Mouse (Mus musculus): ENCODE measurements at regions not wholly inside any gene's neighbourhood (a gene's known extent, or its start where the extent isn't known, plus 50 kb on each side); places are given as distances from the start of the nearest gene placed in this dataset.

DNA sequence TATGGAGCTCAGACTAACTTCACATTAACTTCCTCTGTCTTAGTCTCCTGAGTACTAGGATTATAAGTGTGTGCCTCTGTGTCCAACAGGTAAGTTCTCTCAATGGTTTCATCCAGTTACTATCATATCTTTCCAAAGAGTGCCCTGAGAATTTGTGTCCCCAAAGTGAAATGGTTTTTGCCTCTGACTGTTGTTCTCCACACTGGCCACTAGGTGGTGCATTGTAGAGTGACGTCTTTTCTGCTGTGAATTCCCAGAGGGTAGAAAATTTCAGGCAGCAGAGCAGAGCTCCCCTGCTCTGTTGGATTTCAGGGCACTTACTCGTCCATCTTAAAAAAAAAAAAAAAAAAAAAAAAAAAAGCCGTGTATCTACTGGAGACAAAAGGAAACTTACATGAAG is 138.4 kb upstream of the Satb1 start:
- TF ChIP-seq GATA1 (IDR thresholded peaks at IDR 0.05; ENCODE audit: borderline replicate concordance, low read length) (no peak), FLI1 (IDR thresholded peaks at IDR 0.05; ENCODE audit: low read length) (no peak)
- no peaks in the 10 kb centered on the region for H3K4me1 ChIP-seq
- H3K9me3 ChIP-seq, result peaks cover 31% of the 10 kb centered on the region
- H3K27me3 ChIP-seq (replicated peaks), result no peaks in the 10 kb centered on the region
- no peaks in the 10 kb centered on the region for H3K36me3 ChIP-seq (replicated peaks; ENCODE audit: low read length)
- H3K4me3 ChIP-seq (replicated peaks), result no peak overlapping the region

DNA sequence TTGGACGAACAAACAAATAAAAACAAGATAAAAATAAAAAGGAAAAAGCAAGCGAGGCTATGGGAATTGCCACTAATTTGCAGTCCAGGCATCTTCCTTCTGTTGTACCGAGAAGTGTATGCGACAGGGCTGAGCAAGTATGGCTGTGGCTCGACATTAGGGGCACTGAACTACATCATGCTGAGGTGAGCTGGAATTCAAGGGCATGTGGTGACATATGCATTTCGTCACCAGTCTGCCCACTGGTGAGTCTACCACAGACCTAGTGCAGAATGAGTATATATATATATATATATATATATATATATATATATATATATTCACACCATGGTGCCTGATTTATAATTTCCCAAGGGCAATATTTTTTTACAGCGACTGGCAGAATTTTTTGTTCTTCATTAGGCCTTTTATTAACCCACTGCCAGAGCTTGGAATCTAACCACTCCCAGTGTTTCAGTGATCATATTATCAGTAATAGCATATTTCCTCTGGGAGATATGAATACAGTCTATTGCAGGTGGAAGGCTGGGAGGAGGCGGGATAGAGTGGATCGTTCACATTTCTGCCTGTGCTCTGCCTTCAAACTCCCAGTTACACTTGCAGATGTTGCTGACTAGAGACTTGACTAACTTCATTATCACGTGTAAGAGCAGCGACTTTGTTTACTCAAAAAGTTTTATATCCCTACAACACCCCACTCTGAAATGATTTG is 133.6 kb upstream of the Satb1 start:
- Histone ChIP-seq H3K4me3 (replicated peaks) (no peak overlapping the region), H3K27me3 (replicated peaks) (no peaks in the 10 kb centered on the region), H3K9me3 (peaks cover 34% of the 10 kb centered on the region), H3K36me3 (replicated peaks; ENCODE audit: low read length) (no peaks in the 10 kb centered on the region), H3K4me1 (peaks cover 3% of the 10 kb centered on the region; the same call in 1 of the 2 replicates)
- TF ChIP-seq FLI1 (IDR thresholded peaks at IDR 0.05; ENCODE audit: low read length) (no peak), GATA1 (IDR thresholded peaks at IDR 0.05; ENCODE audit: borderline replicate concordance, low read length) (no peak)

DNA sequence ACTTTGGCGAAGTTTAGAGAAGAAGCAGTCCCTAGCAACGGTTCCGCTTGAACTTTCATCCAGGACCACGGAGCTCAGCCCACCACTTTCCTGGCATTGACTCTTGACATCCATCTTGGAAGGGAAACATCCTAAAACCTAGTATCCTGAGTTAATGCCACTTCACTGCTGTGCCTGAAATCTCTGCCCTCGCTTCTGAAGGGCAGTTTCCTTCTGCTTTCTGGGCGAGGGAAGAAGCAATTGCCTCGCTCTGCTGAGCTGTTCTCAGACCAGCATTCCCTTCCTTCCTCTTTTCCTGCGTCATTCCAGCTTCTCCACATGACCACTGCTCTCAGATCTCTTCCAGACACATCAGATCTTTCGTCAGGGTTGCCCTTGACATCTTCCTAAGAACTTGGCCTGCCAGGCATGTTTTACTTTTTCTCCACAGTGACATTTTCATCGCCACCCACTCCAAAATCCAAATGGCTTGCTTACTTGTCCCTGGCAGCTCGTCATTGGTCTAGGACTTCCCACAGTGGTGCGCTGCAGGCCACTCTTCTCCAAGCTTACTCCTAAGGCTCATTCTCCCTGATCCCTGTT is 129.5 kb upstream of the Satb1 start:
- TF ChIP-seq GATA1 (IDR thresholded peaks at IDR 0.05; ENCODE audit: borderline replicate concordance, low read length) (no peak), FLI1 (IDR thresholded peaks at IDR 0.05; ENCODE audit: low read length) (no peak)
- H3K9me3 ChIP-seq, result peaks cover 19% of the 10 kb centered on the region
- H3K27me3 ChIP-seq (replicated peaks), result no peaks in the 10 kb centered on the region
- no peak overlapping the region for H3K4me3 ChIP-seq (replicated peaks)
- peaks cover 3% of the 10 kb centered on the region; the same call in 1 of the 2 replicates for H3K4me1 ChIP-seq
- H3K36me3 ChIP-seq (replicated peaks; ENCODE audit: low read length), result no peaks in the 10 kb centered on the region

DNA sequence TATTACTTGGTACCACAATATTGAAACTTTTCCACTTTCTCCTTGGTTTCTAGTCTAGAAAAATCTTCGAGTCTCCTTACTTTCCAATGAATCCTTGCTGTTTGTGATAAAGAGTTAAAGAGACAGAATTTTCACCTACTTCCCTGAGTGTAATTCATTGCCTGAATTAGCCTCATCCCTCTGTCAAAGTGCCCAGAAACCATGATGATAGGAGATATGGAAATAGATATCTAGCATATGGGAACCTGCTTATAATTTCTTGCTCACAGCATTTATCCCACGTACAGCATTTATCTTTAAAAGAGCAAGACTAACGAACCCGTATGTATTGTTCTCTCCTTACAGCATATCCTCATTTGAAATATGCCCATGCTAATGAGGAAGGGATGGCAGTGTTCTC is 128.2 kb upstream of the Satb1 start:
- Histone ChIP-seq H3K4me3 (replicated peaks) (no peak overlapping the region), H3K9me3 (peaks cover 16% of the 10 kb centered on the region), H3K36me3 (replicated peaks; ENCODE audit: low read length) (no peaks in the 10 kb centered on the region), H3K4me1 (peaks cover 3% of the 10 kb centered on the region; the same call in 1 of the 2 replicates), H3K27me3 (replicated peaks) (no peaks in the 10 kb centered on the region)
- TF ChIP-seq GATA1 (IDR thresholded peaks at IDR 0.05; ENCODE audit: borderline replicate concordance, low read length), result no peak
- TF ChIP-seq FLI1 (IDR thresholded peaks at IDR 0.05; ENCODE audit: low read length), result no peak

DNA sequence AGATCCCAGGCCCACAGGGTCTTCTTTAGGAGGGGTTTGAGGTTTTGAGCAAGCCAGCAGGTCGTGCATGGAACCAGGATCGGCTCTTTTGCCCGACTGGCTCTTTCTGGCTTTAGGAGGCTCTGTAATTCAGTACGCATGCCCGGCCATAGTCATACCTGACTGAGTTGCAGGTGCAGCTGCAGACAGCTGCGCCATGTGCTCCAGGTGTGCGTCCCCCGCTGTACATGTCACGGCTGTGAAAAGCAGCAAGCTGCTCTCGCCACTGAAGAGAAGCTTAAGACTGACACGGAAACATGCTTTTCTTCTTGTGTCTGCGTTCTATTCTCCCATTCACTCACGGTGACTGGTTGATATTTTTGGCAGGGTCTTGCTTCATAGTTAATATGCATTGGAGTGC is 123.2 kb upstream of the Satb1 start:
- no peaks in the 10 kb centered on the region for H3K27me3 ChIP-seq (replicated peaks)
- H3K36me3 ChIP-seq (replicated peaks; ENCODE audit: low read length), result no peaks in the 10 kb centered on the region
- peaks cover 8% of the 10 kb centered on the region for H3K9me3 ChIP-seq
- H3K4me1 ChIP-seq, result no peaks in the 10 kb centered on the region
- H3K4me3 ChIP-seq (replicated peaks), result no peak overlapping the region
- TF ChIP-seq FLI1 (IDR thresholded peaks at IDR 0.05; ENCODE audit: low read length) (no peak), GATA1 (IDR thresholded peaks at IDR 0.05; ENCODE audit: borderline replicate concordance, low read length) (no peak)

DNA sequence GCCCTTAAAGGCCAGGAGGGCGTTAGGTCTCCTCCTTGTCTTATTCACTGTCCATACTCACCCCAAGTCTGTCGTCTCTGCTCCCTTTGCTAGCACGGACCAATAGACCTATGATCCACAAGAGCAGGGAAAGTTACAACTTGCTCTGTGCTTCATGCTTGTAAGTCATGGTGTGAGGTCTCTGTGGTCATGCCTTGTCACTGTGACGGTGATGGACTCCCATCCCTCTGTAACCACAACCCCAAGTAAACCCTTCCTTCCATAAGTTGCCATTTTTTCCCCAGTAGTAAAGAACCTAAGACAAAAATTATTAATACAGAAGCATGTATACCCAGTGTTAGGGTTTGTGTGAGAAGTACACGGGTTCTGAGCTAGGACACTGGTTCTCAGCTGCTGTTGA is 104.6 kb upstream of the Satb1 start:
- Histone ChIP-seq H3K4me3 (replicated peaks) (peak overlapping the region; percentile 38), H3K36me3 (replicated peaks; ENCODE audit: low read length) (no peaks in the 10 kb centered on the region), H3K9me3 (peaks cover 13% of the 10 kb centered on the region), H3K4me1 (peaks cover 9% of the 10 kb centered on the region; the same call in 1 of the 2 replicates), H3K27me3 (replicated peaks) (no peaks in the 10 kb centered on the region)
- TF ChIP-seq GATA1 (IDR thresholded peaks at IDR 0.05; ENCODE audit: borderline replicate concordance, low read length) (no peak), FLI1 (IDR thresholded peaks at IDR 0.05; ENCODE audit: low read length) (no peak)

DNA sequence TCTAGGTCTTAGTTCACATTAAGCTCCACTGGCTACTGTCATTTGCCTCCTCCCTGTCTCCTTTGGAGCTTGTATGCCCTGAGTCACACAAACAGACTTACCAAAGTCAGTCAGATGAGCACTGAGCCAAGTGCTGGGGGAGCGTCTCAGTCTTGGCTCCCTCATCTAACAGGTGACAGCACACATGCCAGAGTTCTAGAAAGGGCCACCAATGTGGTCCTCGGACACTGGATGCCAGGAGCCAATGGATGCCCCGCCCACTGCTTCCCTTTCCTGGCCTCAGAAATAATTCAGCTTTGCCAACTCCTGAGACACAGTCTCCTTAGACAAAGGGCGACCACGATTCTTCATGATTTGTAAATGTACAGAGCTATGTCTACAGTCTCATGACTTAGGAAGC is 103.0 kb upstream of the Satb1 start:
- Histone ChIP-seq H3K4me3 (replicated peaks) (no peak overlapping the region), H3K27me3 (replicated peaks) (no peaks in the 10 kb centered on the region), H3K9me3 (peaks cover 13% of the 10 kb centered on the region), H3K4me1 (peaks cover 9% of the 10 kb centered on the region; the same call in 1 of the 2 replicates), H3K36me3 (replicated peaks; ENCODE audit: low read length) (no peaks in the 10 kb centered on the region)
- TF ChIP-seq FLI1 (IDR thresholded peaks at IDR 0.05; ENCODE audit: low read length), result no peak
- TF ChIP-seq GATA1 (IDR thresholded peaks at IDR 0.05; ENCODE audit: borderline replicate concordance, low read length), result no peak

DNA sequence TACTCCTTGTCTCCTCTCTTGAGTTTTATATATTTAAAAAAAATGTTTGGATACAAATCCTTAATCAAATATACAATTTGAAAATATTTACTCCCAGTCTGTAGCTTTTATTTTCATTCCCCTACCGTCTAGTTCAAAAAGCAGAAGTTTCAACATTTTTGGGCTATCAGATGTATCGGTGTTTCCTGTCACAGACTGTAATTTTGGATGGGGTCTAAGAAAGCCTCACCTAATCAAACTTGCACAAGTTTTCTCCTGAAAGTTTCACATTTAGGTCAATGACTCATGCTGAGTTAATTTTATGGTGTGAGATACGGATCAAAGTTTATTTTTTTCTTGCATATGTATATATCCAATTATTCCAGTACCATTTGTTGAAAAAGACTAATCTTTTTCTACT is 93.3 kb upstream of the Satb1 start:
- TF ChIP-seq GATA1 (IDR thresholded peaks at IDR 0.05; ENCODE audit: borderline replicate concordance, low read length), result no peak
- no peak for TF ChIP-seq FLI1 (IDR thresholded peaks at IDR 0.05; ENCODE audit: low read length)
- Histone ChIP-seq H3K9me3 (no peaks in the 10 kb centered on the region), H3K4me1 (no peaks in the 10 kb centered on the region), H3K36me3 (replicated peaks; ENCODE audit: low read length) (no peaks in the 10 kb centered on the region), H3K27me3 (replicated peaks) (no peaks in the 10 kb centered on the region), H3K4me3 (replicated peaks) (no peak overlapping the region)

DNA sequence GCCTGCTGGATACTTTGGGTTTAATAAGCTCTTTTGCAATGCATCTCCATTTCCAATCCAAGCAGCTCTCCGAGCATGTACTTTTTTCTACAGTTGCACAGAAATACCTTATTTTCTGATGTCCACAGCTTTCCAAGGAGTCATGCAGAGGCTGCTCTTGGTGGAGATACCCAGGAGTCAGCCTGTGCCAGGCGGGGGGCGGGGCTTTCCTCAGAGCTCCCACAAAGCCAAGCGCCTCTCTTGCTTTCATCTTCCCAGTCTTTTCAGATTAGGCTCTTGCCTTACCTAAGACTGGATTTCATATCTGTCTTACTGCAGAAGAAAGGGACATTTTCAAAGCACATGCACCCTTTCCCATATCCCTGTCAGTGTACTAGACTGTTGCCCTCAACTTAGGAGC is 73.9 kb upstream of the Satb1 start:
- no peaks in the 10 kb centered on the region for H3K9me3 ChIP-seq

DNA sequence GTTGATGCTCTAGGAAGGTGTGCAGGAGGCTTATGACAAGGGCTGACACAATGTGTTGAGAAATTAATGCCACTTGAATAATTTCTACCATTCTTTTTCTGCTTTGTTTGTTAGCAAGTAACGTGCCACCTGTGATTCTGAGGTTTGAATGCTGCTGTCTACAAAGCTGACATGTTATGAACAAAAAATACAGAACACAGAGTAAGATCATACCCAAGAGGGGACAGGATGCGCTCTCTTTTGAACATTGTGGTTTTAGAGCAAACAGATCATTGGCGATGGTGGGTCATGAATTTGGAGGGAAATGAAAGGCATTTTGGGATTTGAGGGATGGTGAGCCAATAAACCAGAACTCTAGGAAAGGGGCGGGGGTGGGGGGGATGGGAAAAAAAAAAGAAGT is 73.3 kb upstream of the Satb1 start:
- TF ChIP-seq GATA1 (IDR thresholded peaks at IDR 0.05; ENCODE audit: borderline replicate concordance, low read length), result no peak
- Histone ChIP-seq H3K36me3 (replicated peaks; ENCODE audit: low read length) (no peaks in the 10 kb centered on the region), H3K27me3 (replicated peaks) (no peaks in the 10 kb centered on the region), H3K9me3 (no peaks in the 10 kb centered on the region), H3K4me3 (replicated peaks) (no peak overlapping the region), H3K4me1 (no peaks in the 10 kb centered on the region)

More for the DNA sequence above, 73.9 kb upstream of the Satb1 start:
- no peak overlapping the region for H3K4me3 ChIP-seq (replicated peaks)
- TF ChIP-seq FLI1 (IDR thresholded peaks at IDR 0.05; ENCODE audit: low read length), result no peak
- TF ChIP-seq GATA1 (IDR thresholded peaks at IDR 0.05; ENCODE audit: borderline replicate concordance, low read length), result no peak
- H3K27me3 ChIP-seq (replicated peaks), result no peaks in the 10 kb centered on the region
- H3K4me1 ChIP-seq, result no peaks in the 10 kb centered on the region
- no peaks in the 10 kb centered on the region for H3K36me3 ChIP-seq (replicated peaks; ENCODE audit: low read length)
